Mouse (Mus musculus): ENCODE measurements around the gene Arv1.

Gene Arv1

DNA sequence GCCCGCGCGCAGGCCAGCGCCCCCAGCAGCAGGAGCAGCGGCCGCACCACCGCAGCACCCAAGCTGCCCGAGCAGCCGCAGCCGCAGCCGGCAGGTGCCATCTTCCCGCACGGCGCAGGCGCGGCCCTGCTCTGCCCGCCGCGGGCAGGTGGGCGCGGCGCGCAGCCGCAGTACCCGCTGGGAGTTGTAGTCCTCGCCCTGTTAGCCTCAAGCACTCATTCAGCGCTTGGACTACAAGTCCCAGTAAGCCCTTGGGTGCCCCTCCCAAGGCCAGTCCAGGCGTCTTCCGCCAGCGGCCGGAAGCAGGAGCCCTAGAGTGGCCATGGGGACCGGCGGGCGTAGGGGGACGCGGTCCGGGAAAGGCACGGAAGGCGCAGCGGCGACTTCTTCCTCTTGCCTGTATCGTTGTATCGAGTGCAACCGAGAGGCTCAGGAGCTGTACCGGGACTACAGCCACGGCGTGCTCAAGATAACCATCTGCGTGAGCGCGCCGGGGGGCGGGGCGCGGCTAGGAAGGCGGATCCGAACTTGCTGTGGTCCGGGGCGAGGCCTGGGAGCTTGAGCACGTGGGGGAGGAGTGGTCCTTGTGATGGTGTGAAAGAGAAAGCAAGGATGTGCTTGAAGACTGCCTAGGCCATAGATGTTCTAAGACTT, at the start of gene Arv1, which contains the start of gene Ttc13:
TSS of gene Arv1 (plus strand) at position 278 of the 654 bp plus-strand sequence.
TSS of gene Ttc13 (minus strand) at position 122 of the 654 bp plus-strand sequence.
- peak; percentile 94 to 97 for DNase-seq

DNA sequence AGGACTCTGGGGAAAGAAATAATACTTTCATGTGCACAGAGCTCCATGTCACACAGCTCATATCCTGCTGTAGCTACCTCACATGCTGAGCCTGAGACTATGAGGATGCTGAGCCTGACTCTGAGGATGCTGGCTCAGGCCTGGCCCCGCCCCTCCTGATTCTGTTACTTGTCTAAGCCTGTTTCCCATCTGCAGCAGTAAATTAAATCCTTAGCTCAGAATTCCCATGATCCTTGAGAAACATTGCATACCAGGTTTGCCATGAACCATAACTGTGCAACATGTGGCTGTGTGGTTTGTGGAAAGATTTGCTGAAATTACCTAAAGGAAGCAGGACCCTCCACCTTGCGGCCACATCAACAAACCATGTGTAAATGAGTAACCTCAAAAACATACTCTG, 49.6 kb upstream of the Arv1 start:
- DNase-seq: no peak

DNA sequence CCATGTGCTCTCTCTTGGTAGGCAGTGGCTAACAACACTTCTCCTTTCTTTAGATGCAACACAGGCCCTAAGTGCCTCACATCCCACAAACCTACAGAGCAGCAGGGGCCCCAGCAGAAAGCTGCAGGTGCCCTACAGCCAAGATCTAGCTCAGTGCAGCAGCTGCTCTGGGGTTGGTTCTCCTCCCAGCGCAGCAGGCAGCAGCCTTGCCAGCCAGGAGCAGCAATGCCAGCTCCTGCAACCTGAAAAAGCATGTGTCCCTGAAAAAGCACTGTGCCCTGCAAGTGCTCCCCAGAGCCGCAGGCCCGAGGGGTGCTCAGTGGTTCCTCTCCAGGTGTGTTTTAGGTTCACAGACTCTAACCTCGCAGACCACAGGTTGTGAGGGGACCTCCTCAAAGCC, 45.3 kb upstream of the Arv1 start:
- peak; percentile 81 to 85 for DNase-seq

DNA sequence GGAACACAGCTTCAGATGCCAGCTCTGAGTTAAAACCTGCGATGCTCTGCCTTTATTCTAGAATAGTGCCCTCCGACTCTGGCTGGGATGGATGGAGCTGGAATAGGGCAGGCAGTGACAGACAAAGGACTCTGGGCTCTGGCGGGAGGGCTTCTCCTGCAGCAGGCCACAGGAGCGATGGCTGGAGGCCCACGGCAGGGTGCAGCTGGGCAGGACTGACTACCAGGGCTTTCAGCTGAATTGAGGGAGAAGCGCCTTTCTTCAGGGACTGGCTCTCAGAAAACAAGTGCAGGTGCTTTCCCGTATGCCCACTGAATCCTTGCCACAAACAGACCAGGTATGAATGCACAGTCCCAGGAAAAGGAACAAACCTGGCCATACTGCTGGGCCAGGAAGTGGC, 44.9 kb upstream of the Arv1 start:
- DNase-seq: peak in 1 of 2 experiments; percentile 68

DNA sequence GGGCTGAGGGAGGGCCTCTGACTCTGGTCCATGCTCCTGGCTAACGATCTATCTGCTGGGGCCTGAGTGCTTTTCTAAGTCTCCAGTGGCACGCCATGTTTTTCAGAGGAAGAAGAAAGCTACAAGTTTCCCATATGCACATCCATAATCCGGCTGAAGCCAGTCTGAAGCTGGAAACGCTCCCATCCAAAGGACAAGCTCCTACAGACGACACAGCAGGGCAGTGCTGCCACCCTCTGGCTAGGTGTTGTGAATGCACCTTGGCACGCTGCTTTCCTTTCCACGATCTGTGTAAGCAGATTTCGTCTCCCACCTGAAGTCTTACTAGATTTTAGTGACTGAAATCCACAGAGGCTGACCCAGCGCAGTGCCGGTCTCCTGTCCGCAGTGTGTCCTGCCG, 44.5 kb upstream of the Arv1 start:
- DNase-seq: peak; percentile 93 to 94

DNA sequence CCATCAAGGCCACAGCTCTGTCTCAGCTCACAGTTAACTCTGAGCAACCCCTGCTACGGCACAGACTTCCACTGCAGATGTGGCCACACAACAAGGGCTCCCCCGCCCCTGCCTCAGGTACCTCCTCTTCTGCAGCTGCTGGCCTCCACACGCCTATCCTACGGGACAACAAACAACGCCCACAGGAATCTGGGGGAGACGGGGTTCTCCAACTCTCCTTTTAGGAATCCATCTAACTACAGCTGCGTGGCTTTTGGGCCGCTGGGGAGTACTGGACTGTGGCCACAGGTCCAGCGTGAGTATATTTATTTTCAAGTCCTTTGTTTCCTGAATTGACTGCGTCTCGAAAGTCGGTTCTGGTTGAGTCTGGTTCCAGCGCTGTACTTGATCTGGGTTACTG, 43.7 kb upstream of the Arv1 start:
- DNase-seq: no peak

DNA sequence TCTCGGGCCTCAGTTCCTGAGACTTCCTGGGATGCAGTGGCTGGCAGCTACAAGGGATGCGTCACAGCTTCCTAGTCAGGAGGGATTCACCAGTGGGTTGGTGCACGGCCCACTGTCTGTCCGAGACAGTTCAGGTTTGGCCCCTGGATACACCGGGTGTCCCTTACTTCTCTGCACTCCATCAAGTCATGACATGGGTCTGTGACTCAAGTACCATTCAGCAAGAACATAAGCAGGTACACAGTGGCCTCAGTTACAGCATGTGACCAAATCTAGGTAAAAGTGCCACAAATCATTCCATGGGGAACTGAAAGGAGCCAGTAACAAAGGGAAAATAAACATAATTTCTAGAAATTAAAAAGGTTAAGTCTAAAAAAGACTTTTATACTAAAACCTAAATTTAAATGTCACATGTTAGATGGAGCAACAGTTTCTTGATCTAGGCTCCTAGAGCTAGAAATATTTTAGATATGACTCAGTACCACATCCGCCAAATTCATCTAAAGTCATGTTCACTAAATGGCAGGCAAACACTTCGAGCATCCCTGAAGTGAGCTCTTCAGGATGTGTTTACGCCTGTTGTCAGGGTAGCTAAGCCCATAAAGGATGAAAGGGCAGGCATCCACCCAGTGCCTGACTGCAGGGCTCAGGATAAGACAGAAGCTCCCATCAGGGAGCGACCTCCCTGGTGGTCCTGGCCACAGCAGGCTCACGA, 40.7 kb upstream of the Arv1 start:
- DNase-seq: no peak

DNA sequence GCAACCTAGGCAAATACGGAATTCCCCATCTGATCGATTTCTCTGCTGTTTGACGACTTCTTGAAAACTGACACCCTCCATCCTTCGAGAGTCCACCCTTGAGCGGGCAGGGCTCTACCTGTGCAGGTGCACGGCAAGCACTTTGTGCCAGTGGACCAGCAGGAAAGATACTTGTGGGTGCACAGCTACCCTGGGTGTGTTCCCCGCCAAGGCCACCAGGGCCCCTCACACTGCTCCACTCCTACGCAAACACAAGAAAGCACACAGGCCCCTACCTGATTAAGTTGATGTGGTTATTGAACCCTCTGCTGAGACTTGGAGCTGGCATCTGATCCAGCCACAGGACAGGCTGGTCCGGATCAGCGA, 40.2 kb upstream of the Arv1 start:
- no peak for DNase-seq

DNA sequence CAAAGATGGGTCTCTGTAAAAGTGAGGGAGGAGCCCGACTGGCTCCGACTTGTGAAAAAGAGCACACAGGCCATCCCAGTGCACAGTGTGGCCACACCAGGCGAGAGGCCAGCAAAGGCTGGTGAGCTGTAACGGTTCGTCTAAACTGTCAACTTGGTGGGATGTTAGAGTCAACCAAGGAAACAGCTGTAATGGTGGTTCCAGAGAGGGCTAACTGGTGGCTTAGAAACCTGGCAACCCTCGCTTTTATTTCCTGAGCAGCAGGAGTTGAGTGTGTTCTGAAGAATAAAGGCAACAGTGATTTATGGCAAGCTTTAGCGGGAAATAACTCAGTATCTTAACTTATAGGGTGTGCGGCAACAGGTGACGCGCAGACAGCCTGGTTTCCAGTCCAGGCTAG, 39.7 kb upstream of the Arv1 start:
- no peak for DNase-seq

DNA sequence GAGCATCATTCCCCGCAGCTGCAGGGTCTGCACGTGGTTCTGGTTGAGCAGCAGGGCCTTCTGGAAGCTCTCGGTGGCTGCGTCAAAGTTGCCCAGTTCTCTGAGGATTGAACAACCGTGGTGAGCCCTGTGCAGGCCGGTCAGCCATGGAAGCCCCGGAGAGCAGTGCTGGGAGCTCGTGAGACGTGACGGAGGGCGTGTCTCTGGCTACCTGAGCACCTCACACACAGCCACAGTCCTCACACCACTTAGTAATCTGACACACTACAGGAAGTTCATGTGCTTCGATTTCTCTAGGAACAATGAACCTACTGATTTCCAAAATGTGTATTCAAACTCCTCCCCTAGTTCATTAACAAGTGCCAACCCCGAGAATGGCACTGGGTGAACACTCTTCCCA, 33.0 kb upstream of the Arv1 start:
- DNase-seq: no peak

DNA sequence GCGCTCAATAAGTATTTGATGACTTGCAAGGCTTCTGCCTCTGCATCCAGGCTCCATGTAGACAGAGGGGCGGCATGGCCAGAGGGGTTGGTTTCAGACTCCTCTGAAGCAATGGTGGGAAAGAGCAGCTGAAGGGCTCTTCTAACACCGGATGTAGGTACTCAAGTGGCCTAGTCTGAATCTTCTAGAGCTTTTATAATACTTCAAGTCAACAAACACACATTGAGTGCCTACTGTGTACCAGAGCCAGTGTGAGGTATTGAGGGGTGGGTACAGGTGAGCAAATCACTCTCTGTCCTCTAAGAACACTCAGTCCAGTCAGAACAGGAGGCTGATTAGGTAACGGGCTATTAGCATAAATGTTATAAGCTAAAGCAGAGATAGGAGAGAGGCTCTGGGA, 30.2 kb upstream of the Arv1 start:
- no peak for DNase-seq

DNA sequence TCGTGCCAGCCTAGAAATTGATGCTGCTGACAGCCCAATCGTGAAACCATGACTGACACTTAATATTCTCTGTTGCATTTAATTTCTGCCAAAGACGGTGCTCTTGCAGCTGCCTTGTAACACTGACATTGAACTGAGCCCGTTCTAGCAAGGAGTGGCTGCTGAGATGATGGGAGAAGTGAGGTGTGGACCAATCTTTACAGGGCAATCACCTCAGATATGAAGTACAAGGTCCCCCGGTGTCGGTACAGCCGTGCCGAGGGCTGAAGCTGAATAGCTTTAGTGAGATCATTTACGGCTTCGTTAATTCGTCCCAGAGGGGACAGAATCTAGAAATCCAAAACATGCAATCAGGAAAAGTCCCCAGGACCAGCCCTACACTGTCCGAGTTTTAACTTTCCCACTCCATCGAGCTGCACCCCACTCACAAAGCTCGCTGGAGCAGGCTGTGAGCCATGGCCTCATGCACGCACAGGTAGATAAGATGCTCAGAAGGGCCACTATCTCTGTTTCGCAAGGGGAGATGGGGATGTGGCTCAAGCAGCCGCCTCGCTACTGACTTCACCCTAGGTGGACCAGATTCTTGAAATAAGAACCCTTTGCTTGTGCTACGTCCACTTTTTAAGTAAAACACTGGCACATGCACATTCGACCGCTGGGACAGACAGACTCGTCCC, 26.4 kb upstream of the Arv1 start:
- no peak for DNase-seq

DNA sequence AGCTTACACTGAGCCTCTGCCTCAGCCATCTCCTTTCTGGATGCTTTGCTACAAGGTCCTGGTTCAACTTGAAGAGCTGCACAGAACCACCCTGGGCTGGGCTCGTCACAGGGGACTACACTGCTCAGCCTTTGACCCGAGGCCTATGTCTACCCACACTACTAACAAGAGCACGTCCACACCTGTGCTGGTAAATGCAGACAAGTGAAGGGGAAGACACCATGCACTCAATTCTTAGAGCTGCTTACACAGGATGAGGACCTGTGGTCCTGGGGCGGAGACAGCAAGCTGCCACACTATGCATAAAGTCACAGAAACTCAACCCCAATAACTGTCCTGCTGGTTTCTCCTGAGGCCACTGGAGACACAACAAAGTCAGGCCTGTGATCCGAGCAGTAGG, 21.7 kb upstream of the Arv1 start:
- DNase-seq: no peak

DNA sequence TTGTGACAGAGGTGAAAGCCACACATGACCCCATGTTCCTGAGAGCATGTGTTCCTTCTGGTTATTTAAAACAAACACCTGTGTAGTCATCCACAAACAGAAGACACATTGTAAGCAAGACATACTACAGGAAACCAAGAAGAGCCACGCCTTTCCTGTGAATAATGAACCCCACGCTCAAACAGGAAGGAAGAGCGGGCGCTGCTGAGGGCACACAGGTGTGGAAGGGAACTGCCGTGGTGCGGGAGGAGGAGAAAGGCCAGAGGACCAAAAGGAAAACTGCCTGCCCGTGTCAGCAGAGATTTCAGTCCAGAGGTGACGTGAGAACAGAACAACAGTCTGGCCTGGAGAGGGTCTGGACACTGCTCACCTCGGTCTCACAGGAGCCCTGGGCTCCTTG, 20.9 kb upstream of the Arv1 start:
- DNase-seq: no peak

DNA sequence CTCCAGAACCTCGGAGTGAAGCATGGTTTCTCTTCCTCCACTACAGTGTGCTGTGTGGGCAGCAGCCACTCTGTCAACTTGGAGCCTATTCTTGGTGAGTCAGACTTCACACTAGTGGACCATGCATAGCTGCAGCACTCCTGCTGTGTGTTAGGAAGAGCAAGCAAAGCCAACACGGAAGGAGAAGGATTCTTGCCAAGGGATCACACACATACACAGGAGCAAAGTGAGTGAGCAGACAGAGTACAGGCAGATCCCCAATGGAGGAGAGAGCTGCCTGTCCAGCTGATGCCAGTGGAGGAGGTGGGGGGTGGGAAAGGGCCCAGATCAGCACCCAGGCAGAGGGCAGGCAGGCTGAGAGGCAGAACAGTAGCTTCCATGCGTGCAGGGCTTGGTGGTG, 19.8 kb upstream of the Arv1 start:
- peak; percentile 62 to 75 for DNase-seq

DNA sequence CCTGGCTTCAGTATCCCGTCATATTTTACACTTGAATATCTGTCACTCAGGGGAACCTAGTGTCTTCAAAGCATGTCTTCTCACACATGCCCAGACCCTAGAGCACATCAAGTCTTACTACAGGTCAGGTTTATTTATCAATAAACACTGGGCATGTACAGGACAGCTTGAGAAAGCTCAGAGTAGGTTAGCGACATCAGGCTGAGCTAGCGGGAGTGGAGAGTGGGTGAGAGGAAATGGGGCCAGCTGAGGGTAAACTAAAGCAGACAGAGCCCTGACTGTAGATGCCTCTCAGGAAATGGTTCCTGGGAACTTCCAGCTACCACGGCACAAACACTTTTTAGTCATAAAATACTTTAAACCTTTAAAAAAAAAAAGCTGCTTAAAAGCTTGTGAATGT, 18.4 kb upstream of the Arv1 start:
- no peak for DNase-seq

DNA sequence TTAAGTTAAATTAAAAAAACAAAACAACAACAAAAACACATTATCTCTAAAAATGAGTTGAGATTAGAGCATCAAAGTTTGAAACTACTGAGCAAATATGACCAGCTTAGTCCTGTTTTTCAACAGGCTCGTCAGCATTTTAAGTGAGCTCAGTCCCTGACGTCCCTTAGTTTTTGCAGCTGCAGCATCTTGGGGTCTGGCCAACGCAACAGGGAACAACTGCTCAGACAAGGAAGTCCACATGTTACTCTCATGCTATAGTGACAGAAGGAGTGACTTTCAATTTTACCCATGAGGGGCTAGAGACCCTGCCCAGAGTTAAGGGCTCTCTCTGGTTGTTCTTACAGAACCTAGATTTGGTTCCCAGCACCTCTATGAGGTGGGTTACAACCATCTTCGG, 17.6 kb upstream of the Arv1 start:
- no peak for DNase-seq

DNA sequence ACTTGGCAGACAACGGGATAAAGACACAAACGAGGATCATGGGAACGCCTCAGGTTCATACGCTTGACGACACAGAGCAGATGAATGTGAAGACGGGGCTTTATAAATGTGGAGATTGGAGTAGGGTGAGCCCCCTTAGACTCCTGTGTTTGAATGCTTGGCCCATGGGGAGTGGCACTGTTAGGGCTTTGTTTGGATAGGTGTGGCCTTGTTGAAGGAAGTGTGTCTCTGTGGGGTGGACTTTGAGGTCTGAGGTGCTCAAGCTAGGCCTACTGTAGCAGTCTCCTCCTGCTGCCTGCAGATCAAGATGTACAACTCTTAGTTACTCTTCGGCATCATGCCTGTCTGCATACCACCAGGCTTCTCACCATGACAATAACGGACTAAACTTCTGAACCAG, 16.1 kb upstream of the Arv1 start:
- DNase-seq: no peak

DNA sequence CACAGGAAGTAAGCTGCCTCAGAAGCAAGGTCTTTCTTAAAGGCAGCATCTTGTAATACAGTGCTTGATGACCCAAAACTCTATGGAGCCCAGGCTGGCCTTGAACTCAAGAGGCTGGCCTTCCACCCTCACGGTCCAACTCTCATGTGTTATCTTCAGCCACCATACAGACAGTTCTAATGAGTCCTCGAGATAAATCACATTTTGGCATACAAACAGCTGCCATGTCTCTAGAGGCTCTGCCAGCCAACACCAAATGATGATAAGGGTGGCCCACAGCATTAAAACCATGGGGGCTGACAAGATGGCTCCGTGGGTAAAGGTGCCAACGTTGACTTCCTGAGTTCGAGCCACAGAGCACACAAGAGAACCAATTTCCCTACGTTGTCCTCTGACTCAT, 8.7 kb upstream of the Arv1 start:
- no peak for DNase-seq

DNA sequence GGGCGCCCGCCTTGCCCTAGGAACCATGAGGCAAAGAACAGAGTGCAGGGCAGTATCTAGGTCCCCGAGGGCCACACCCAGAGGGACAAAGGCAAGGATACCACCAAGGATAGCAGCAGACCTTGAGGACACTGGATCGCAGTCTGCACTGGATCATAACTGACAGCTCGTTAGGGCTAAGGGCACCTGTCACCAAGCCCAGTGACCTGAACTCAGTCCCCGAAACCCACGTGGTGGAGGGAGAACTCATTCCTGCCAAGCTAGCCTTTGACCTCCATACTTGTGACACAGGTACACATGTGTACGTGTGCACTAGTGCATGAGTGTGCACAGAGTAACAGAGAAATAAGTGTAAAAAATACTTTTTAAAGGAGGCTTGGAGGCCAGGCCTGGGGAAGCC, 6.2 kb upstream of the Arv1 start:
- DNase-seq: no peak

DNA sequence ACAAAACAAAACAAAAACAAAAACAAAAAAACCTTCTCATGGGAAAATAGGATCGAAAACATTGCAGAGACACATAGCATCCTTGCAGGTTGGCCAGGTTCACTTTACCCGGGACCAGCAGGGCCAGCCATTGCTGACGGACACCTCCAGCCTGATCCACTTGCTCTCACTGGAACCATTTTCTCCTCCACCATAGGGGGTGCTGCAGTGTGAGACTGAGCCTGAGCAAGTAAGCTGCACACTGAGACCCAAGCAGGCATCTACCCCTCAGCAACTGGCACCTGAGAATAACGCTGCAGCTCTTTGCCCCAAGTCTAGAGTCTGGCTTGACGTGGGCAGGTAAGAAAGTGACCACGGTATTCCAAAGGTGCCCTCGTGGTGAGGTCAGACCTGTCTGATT, 1.8 kb upstream of the Arv1 start:
- DNase-seq: no peak

DNA sequence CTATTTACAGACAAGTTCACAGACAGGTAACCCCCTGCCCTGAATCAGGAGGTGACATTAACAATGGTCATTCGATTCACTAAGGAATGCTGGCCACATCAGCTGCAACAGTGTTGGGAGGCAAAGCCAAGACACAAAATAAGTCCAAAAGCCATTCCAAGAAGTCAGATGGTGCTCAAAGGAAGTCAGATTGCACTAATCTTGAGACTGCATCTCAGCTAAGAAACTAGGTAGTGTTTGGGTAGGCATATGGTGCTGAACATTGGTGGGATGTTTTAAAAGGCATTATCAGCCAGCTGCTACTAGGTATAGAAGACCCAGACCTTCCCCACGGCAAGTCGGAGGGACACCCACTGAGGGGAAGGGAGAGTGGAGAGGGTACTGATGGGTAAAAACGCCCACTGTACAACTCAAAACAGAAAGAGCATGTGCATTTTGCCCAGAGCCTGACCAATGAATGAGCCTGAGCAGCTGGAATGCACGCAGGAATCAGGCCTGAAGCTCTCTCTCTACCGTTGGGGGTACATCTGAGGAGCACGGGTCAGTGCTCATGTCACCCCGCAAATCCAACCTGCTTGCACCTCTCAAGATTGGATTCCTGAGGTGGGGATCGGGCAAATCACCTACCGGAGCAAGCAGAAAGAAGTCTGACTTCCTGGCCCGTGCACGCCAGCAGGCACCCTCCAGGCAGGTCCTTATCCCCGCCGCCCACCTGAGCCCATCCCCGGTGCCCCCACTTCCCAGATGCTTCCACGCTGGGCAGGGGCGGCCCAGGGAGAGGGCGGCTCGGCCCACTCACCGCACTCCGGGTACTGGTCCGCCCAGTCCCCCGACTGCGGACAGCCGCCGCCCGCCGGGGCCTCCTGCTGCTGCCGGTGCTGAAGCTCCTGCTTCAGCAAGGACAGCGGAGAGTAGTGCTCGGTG, 739 bp upstream of the Arv1 start:
- no peak for DNase-seq

DNA sequence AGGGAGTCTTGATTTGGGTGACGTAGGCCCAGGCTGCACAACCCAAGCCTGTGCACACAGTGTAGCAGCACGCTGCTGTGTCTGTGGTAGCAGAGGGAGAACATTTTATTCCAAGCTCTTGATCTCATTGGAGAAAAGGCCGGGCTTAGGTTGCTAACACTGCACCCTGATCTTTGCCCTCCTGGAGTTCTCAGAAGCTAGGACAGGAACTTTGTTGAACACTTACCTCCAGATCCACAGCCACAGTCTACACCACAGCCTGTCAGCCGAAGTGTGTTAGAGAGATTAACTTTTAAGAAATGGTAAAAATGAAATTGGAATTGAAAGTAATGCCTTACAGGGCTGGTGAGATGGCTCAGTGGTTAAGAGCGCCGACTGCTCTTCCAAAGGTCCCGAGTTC, 2.4 kb downstream of the Arv1 start:
- DNase-seq: no peak
